Mouse (Mus musculus) naive thymus-derived CD4-positive, alpha-beta T cell, adult 2 months (primary cell): ENCODE data around the gene AI182371.

ENCODE experiments used
- DNase-seq: peaks from one replicate; pipeline ENCODE4 v3.0.0-alpha.2; 2011; ENCODE audit warnings: low read depth

Gene AI182371

DNA sequence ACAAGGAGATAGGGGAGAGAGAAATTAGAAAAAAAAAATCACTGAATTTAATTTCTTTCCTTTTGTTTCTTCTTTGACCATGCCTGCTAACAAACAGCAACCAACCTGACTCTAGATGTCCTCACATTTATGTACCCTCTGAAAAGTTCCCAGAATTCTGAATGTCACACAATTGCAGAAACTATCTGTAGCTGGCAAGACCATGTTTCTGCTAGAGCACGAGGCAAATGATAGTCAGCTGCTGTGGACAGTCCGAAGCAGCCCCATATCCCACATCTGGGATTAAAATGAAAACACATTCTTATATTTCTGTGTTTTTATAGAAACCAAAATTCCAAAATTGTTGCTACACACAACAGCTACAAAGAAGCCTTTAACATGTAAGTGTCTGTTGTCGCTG, at the start of gene AI182371:
TSS of gene AI182371 (minus strand) at position 101 of the 400 bp plus-strand sequence.
- no peak for DNase-seq

DNA sequence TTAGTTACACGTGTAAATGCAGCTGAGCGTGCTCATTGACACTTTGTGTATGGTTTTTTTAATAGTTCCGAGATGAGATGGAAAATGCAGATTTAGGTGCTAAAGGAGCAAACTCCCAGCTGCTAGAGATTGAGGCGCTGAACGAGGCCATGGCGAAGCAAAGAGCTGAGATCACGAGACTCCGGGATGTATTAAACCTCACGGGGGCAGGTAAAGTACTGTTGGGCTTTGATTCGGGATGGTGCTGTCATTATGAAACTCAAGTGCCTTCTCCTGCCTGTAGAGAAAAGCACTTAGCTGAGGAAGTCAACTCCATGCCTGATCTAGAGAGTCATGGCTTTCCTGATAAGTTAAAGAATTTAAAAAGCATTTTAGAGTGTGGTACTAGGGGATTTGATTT, 47.5 kb upstream of the AI182371 start:
- no peak for DNase-seq

DNA sequence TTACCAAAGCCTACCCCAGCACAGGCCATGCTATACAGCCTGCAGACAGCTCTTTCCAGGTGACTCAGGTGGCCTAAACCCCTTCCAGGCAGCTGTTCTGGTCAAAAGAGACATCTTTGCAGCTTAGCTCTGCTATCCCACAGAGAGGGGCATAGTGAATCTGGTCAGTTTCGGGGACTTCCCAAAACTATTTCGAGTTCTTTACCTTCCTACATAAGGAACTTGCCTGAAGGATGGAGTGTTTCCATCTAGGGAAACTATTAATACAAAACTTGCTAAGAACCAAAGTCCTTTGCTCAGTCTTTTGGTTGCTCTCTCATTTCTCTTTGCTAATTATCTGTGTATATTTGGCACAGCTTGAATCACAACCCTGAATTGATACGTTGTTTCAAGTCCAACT, 40.3 kb upstream of the AI182371 start:
- DNase-seq: no peak

DNA sequence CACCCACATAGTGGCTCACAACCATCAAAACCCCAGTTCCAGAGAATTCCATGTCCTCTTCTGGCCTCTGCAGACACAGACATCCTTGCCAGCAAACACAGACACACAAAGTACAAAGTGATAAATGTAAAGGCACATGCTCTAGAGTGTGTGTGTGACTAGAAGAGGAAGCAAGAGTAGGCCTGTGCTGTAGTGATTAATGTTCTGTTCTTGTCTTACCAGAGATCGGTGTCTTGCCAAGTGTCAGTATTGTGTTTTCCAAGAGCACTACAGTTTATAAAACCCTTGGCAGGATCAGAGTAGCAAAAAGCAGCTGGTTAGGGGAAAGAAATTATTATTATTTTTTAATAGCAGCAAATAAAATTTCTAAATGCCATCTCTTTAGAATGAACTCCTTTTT, 37.2 kb upstream of the AI182371 start:
- no peak for DNase-seq

DNA sequence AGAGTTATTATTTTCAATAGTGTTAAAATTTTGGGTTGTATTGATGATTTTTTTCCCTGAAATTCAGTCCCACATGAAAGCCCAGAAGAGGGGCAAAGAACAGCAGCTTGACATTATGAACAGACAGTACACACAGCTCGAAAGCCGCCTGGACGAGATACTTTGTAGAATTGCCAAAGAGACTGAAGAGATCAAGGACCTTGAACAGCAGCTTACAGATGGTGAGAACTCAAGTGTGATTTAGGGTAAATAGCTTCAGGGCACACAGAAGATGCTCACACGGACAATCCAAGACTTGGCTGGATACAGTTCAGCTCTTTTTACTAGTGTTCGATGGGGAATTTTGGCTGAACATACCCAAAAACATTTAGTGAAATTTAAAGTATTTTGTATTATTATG, 32.5 kb upstream of the AI182371 start:
- DNase-seq: no peak

DNA sequence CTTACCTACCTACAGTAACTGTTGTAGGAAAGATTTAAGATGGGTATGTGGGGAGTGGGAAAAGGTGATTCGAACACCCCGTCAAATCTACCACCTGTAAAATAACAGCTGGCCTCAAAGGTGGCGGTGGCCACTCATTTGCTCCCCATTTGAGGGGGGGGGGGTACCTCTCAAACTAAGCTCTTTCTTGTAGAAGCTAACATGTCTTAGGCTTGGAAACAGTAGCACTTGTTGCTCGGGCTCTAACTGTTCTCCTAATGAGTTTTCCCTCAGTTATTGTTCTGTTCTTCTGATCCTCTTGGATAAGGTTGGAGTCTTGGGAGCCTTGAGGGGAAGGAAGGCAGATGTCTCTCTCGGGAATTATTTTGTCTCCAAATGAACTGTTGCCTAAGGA, 31.3 kb upstream of the AI182371 start:
- DNase-seq: no peak

DNA sequence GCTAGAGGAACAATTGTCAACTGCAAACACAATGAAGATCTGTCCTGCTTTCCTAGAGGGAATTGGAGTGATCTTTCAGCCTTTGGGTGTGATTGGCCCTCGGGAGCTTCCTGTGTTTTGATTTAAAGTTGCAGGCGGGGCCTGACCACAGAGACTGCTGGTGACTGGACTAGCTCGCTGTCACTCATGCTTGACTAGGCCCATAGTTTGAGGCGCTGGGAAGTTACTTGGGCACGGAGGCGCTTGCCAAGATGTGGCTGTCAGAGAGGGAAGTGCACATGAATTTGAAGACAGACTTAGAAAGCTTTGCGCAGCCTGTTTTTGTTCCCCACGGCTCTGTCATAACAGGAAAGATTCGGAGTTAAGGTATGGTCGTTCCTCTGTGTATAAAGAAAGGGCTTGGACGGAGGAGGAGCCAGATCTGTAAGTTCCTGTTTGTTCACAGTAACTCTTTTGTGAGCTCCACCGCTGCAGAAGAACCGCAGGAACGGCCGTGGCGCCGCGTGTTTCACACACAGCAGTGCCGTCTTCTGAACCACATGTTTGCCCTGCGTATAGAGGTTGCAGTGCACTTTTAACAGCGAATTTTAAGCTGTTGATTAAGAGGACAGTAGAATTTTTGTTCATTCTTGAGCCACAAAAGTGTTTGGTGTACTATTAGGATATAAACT, 30.8 kb upstream of the AI182371 start:
- peak; percentile 98 for DNase-seq

DNA sequence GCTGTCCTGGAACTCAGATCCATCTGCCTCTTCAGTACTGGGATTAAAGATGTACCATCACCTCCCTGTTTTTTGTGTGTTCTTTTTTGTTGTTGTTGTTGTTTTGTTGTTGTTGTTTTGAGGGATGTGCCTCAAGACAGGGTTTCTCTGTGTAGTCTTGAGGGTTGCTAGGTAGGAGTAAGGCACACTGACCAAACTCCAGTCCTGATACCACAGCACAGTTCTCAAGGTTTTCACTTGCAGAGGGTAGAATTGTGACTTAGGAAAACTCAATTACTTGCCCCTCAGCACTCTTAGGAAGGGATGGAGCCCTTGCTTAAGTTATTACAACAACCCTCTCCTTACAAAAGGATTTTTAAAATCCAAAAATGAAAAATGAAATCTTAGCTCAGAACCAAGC, 30.1 kb upstream of the AI182371 start:
- no peak for DNase-seq

DNA sequence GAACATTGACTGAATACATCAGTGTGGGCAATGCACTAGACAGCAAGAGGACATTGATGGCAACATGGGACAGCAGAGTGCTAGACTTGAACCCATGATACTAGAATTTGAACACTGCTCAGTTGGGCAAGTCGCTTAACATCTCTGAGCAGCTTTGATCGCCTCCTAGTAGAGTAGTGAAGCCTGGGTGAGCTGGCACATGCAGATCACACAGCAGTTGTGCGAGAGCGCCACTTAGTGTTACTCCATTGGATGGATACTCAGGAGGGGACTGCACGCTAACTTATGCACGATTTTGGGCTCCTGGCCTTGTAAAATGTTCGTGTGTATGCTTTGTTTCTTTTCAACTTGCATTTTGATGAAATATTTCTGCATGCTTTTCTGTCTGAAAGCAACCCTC, 23.4 kb upstream of the AI182371 start:
- DNase-seq: peak; percentile 37

DNA sequence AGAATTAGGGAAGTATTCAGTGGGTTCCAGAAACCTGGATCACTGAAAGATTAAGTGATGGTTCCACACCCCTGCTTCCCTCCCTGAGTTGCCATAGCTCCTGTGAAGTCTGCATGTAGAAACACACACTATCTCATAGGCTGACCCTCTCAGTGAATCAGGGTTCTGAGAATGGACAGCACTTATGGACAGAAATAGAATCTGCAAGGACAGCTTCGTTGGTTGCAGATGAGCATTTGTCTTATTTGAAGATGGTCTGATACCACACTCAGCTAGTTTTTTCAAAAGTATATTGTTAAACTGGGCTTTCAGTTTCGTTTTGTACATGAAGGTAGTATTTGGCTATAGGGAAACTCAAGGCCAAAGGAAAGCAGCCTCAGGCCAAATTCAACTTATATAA, 9.2 kb upstream of the AI182371 start:
- peak; percentile 54 for DNase-seq

DNA sequence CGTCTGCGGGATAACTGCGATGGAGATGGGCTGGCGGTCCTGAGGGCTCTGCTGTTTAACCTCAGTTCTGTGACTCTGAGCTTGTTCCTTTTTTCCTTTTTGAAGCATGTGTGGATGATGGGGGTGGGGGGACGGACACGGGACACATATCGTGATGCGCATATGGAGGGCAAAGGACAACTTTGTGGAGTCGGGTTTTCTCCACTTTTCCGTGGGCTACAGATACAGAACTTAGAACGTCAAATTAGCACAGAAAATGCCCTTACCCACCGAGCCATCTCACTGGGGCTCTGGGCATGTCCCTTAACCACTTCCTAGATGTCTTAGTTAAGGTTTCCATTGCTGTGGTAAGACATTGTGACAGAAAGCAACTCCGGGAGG, 8.6 kb upstream of the AI182371 start:
- peak; percentile 75 for DNase-seq

DNA sequence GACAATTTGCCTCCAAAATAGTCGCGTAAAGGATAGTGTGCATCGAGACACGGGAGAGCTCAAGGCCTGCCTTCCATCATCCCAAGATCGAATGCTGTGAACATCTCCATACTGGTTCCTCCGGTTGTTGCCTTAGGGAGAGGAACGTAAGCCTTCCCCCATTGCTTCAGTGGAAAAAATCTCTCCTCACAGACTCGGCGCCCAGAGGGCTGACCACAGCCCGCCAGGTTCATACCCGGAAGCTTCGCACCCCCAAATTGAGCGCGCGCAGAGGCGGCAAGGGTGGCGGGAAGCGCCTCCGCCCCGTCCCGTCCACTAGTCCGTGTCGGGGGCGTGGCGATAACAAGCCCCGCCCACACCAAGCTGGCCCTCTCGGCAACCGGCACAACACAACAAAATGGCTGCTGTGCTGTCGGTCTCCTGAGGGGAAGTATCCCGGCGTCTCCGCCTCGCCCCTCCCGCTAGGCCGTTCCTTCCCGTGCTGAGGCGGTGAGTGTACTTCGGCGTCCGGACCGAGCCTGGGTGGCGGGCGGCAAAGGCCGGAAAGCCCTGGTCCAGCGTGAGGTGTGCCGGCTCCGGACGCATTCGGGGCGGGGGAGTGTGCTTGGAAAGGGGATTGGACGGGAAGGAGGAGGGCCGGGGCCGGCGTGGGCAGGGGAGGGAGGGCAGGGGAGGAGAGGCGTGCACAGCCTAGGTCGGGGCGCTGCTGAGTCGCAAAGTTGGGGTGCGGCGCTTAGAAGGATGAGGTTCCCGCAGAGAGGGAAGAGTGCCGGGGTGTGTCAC, 8.0 kb upstream of the AI182371 start, which contains the start of gene Cntrl:
TSS of gene Cntrl (plus strand) at position 352 of the 783 bp plus-strand sequence.
- peak; percentile 94 for DNase-seq

DNA sequence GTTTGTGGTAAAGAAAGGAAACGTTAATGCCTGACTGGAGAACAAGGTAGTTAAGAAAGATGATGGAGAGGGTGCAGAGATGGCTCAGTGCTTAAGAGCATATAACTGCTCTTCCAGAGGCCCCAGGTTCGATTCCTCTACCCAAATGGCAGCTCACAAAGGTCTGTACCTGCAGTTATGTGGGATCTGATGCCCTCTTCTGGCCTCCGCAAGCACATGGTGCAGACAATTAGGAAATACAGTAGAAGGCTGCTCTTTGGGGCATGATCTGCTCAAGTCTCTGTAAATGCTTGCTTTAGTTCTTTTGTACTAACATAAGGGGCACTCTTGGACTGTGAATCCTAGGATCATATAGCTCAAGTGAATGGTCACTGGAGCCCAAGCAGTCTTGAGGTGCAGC, 7.4 kb upstream of the AI182371 start:
- DNase-seq: peak; percentile 80

DNA sequence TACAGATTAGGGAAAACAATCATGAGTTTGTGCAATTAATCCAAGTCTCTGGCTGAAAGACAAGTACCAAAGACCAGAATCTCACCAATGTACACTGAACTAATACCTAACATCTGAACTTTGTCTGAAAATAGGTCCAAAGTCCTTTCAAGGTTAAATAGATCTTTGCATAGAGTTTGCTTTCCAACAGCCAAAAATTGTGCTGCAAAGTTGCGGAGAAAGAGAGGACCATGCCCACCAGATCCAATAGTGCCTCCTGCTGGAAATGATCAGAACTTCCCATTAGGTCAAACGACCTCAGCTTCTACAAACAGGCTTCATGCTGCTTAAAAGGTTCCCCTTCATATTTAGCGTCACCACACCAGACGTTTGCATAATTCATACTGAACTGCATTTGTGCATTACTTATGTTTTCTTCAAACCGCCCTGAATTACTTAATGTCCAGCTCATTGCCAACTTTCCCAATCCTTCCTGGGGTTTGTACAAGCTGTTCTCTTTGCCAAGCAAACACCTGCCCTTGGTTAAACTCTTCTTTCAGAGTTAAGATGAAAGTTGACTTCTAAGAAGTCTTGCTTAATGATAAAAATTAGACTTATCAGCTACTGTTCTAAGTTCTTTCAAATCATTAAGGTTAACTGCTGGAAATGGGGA, 6.8 kb upstream of the AI182371 start:
- peak; percentile 71 for DNase-seq

DNA sequence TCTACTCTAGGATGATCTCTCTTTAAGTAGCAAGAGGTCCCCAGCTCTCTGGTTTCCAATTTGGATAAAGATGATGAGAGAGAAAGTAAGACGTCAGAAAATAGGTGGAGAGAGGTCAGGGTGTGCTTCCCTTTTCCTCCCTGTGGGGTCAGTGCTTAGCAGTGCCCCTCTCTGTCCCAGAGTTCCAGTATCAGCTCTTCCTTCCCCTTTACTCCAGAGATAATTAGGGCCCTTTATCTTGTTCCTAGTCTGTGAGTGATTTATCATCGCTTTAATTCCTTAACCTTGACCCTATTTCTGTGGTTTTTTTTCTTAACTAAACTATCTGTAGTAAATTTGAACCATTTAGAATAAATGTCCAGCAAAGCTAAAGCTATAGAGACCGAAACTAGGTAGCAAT, 3.5 kb upstream of the AI182371 start:
- no peak for DNase-seq

DNA sequence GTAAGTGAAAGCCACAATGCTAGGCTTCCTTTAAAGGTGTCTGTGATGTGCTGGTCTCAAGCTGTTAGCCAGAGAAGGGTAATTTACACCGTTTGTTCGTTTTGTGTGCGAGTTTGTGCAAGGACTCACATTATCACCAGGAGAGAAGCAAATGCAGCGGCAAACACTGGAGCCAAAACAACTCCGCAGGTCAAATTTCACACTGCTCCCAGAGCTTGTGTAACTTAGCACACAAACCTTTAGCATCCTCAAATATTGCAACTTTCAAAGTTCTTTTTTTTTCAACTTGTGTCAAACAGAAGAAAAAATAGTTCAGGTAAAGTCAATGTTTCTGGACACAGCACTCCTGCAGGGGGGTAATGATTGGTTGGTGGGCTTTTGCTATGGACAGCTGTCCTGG, 2.2 kb upstream of the AI182371 start:
- DNase-seq: no peak

DNA sequence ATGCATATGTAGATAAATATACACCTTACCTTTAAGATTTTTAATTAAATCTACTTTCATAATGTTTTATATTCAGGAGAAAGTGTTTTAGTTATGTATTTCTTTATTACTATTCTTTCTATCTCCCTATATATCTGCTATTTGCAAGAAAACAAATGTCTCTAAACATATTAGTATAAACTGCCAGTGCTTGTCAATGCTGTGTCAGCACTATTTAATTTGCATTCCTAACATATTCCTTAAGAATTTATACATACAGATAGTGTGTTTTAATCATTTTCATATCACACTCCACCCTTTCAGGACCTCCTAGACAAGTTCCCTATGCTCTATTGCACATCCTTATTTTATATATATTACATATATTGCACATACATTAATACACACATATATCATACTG, 1.4 kb upstream of the AI182371 start:
- DNase-seq: no peak

DNA sequence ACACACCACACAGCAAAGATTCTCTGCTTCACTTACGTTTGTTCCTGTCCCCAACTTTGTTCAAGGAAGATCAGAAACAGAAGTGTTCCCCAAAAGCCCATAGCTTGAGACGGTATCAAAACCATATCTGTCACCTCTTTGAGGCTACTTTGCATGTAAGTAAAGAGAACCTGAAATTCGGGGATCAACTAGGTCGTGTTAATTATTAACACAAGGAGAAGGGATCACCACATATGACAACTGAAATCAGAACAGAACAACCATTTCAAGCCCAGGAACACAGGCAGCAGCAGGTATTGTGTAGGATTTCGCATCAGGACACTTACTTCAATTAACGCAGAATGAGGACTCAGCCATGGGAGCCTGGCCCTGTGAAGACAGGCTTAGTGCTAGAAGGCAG, 814 bp downstream of the AI182371 start:
- DNase-seq: no peak

DNA sequence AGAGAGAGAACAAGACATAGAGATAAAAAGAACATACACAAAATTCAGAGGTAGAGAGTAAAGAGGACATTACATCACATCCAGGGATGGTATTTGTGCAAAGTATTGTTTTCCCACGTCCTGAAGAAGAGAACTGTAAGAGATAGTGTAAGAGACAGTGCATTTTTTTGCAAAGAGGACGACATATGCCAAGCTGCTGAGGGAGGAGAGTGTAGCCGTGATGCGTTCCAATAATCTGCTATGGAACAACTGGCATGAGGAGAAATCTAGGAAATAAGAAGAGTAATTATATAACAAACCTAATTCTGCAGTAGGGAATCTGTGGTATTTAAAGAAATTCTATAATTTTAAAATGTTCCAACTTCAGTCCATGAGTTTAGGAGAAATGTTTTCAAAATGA, 13.9 kb downstream of the AI182371 start:
- DNase-seq: no peak

DNA sequence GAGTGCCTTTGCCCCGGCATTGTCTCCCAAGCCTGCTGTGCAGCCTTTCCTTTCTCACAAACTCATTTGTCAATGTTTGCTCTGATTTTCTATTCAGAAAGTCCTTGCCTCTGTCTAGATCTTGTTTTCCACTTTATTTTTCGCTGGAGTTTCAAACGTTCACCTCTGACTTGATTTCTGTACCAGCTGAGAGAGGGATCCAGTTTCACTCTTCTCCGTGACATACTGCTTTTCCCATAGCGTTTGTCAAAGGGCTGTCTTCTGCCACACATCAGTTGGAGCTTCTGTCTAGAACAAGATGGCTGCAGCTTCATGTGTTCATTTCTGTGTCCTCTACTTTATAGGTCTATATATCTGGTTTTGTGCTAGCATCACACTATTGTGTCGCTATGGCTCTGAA, 22.2 kb downstream of the AI182371 start:
- no peak for DNase-seq

DNA sequence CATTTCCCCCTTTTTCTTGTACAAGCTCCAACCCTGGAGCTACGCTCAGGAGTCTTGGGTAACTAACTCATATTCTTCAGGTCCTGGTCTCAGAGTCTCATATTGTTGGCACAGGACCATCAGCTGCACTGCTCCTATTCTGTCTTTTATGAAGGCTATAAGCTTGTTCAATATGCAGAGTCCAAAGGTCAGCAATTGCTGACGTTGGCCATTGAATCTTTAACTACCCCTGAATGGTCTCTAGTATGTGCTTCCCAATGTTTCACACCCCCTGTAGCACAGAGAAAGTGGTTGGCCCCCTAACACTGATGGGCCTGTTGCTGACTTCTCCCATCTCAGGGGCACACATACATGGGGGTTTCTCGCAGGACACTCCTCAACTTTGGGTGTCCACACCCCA, 27.0 kb downstream of the AI182371 start:
- DNase-seq: no peak

DNA sequence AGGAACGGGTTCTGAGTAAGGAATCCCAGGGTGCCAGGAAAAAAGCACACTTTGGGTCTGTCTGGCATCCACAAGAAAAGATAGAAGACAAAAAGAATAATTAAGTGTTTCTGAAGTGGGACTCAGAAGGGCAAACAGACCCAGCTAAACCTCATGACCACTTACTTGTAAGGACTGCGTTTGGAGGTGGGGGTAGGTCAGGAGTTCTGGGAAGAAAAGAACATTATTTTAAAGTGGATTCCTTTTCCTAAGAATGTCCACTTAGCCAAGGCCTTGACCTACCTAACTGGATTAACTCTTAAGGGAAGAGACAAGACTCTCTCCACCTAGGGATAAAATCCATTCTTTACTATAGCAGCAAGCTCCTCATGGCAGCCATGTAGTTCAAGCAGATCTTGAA, 28.8 kb downstream of the AI182371 start:
- DNase-seq: no peak

DNA sequence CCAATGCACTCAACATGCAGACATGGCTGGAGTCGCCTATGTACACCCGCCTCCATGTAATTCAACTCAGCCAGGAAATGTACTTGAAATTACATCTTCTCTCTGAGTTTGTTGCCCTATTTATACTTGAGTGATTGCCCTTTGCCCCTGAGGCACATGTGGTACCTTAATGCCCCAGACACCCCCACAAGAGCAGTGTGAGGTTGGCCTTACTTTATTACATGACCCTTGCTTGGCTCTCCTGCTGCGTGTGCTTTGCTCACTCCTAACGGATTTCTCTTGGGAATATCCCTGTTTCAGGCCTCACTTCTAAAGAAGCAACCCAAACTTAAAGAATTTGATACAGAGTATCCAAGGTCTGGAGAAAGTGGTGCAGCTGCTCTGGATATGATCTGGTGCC, 31.1 kb downstream of the AI182371 start:
- no peak for DNase-seq
